Mouse (Mus musculus): Measurements from ENCODE around the gene Cacul1. TPM values are rescaled to one million over a fixed set of nuclear protein-coding genes. Genes with fewer than 3 reads are reported as not detected.

Gene Cacul1
- polyA plus RNA-seq, 1 experiment from 2014 or later = 32.7 TPM

GRCm38 (mm10) chr19:60524678-60525077 is 56.1 kb downstream of the Cacul1 start:
- H3K4me1 ChIP-seq (ENCODE audit: control insufficient read depth, insufficient read depth, low read length) = no peaks in the 10 kb centered on the region
- H3K4me2 ChIP-seq (replicated peaks; ENCODE audit: low read depth, low read length) = no peak overlapping the region
- H3K27ac ChIP-seq (ENCODE audit: low read depth, low read length) = no peak overlapping the region
- no peaks in the 10 kb centered on the region for H3K27me3 ChIP-seq (ENCODE audit: control insufficient read depth, insufficient read depth, low read length)
- 89% methylated on average over 3 of the region's 3 CpGs for WGBS
- no peak overlapping the region for H3K9ac ChIP-seq (ENCODE audit: low read depth, low read length)
- no peak for ATAC-seq (ENCODE audit: low FRiP score, low TSS enrichment)
- H3K36me3 ChIP-seq (ENCODE audit: control insufficient read depth, insufficient read depth, low read length) = peaks cover 19% of the 10 kb centered on the region
- no peak overlapping the region for H3K4me3 ChIP-seq (ENCODE audit: low read length)
- H3K9me3 ChIP-seq (ENCODE audit: control insufficient read depth, low read length) = no peaks in the 10 kb centered on the region

- ATAC-seq (ENCODE audit: low FRiP score, low TSS enrichment) = no peak
- 93% methylated on average over 3 of the region's 3 CpGs for WGBS
- Histone ChIP-seq H3K27ac (ENCODE audit: low read depth, low read length) (no peak overlapping the region), H3K27me3 (ENCODE audit: control insufficient read depth, insufficient read depth, low read length) (no peaks in the 10 kb centered on the region), H3K9me3 (ENCODE audit: control insufficient read depth, low read length) (no peaks in the 10 kb centered on the region), H3K4me3 (ENCODE audit: low read length) (no peak overlapping the region), H3K4me1 (ENCODE audit: control insufficient read depth, insufficient read depth, low read length) (no peaks in the 10 kb centered on the region), H3K36me3 (ENCODE audit: control insufficient read depth, insufficient read depth, low read length) (no peaks in the 10 kb centered on the region), H3K9ac (ENCODE audit: low read depth, low read length) (no peak overlapping the region), H3K4me2 (replicated peaks; ENCODE audit: low read depth, low read length) (no peak overlapping the region)
These were observed 60.7 kb downstream of the Cacul1 start for GRCm38 (mm10) chr19:60520131-60520530.

GRCm38 (mm10) chr19:60515064-60515463 is 65.8 kb downstream of the Cacul1 start:
- Histone ChIP-seq H3K4me2 (replicated peaks; ENCODE audit: low read depth, low read length) (no peak overlapping the region), H3K9ac (ENCODE audit: low read depth, low read length) (no peak overlapping the region), H3K27ac (ENCODE audit: low read depth, low read length) (no peak overlapping the region), H3K27me3 (ENCODE audit: control insufficient read depth, insufficient read depth, low read length) (no peaks in the 10 kb centered on the region), H3K4me1 (ENCODE audit: control insufficient read depth, insufficient read depth, low read length) (no peaks in the 10 kb centered on the region), H3K9me3 (ENCODE audit: control insufficient read depth, low read length) (no peaks in the 10 kb centered on the region), H3K4me3 (ENCODE audit: low read length) (no peak overlapping the region), H3K36me3 (ENCODE audit: control insufficient read depth, insufficient read depth, low read length) (no peaks in the 10 kb centered on the region)
- WGBS = 66% methylated on average over 2 of the region's 2 CpGs
- ATAC-seq (ENCODE audit: low FRiP score, low TSS enrichment) = no peak

DNA sequence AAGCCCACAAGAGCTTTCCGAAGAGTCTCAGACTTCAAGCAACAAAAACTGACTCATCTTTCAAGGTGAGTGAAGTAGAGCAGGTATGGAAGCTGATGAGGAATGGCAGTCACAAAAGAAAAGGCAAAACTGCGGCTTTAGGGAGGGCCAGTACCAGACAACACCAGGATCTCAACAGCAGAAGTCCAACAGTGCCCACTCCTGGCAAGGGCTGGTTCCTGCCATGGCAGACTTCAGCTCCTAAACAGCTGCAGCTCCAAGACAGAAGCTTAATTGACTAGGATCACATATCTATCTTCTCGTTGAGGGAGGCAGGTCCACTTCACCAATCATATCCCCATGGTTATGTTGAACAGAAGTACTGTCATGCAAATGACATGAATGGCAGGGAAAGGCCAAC is 67.4 kb downstream of the Cacul1 start:
- no peaks in the 10 kb centered on the region for H3K36me3 ChIP-seq (ENCODE audit: control insufficient read depth, insufficient read depth, low read length)
- no peak for ATAC-seq (ENCODE audit: low FRiP score, low TSS enrichment)
- H3K9me3 ChIP-seq (ENCODE audit: control insufficient read depth, low read length) = no peaks in the 10 kb centered on the region
- whole genome bisulfite sequencing = 54% methylated on average over 3 of the region's 3 CpGs
- H3K4me1 ChIP-seq (ENCODE audit: control insufficient read depth, insufficient read depth, low read length) = no peaks in the 10 kb centered on the region
- no peak overlapping the region for H3K4me2 ChIP-seq (replicated peaks; ENCODE audit: low read depth, low read length)
- no peak overlapping the region for H3K4me3 ChIP-seq (ENCODE audit: low read length)
- no peaks in the 10 kb centered on the region for H3K27me3 ChIP-seq (ENCODE audit: control insufficient read depth, insufficient read depth, low read length)
- H3K9ac ChIP-seq (ENCODE audit: low read depth, low read length) = no peak overlapping the region
- H3K27ac ChIP-seq (ENCODE audit: low read depth, low read length) = no peak overlapping the region

DNA sequence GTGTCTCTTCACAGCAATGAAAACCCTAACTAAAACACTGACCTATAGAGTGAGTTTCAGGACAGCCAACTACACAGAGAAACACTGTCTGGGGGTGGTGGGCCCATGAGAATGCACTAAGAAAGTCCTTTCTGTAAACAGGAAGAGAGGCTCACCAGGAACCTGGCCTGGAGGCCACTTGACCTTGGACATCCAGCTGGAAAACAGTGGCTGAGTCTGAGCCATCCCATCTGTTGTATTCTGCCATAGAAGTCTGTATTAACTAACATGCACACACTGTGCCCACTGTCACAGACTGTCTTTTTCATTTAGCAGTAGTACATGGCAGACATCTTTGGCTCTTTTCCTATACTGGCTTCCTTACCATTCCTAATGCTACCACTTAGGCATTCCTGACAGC is 80.6 kb downstream of the Cacul1 start:
- Histone ChIP-seq H3K27me3 (ENCODE audit: control insufficient read depth, insufficient read depth, low read length) (no peaks in the 10 kb centered on the region), H3K36me3 (ENCODE audit: control insufficient read depth, insufficient read depth, low read length) (no peaks in the 10 kb centered on the region)
- ATAC-seq (ENCODE audit: low FRiP score, low TSS enrichment) = no peak

DNA sequence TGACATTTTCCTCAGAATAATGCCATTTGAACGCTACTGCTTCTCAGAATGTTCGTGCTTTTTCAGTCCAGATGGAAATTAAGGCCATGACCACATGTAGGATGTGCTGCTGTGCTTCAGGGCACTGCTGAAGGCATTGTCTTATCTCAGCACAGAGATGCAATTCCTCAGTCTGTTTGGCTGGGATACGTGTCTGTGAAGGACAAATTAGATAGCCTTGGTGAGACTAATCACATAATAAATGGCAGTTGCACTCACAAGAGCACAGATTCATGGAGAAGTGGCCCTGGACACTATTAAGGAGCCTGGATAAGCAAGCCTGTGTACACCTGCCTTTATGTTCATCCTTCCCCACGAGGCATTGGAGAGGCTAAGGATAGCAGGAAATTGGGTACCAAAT is 83.7 kb downstream of the Cacul1 start:
- no peaks in the 10 kb centered on the region for H3K27me3 ChIP-seq (ENCODE audit: control insufficient read depth, insufficient read depth, low read length)
- 0 out of 2 replicates have a peak, but pooled peaks cover 3% of the 10 kb centered on the region for H3K4me1 ChIP-seq (ENCODE audit: control insufficient read depth, insufficient read depth, low read length)
- no peak for ATAC-seq (ENCODE audit: low FRiP score, low TSS enrichment)
- 77% methylated on average over 4 of the region's 4 CpGs for WGBS
- no peak overlapping the region for H3K4me2 ChIP-seq (replicated peaks; ENCODE audit: low read depth, low read length)
- no peak overlapping the region for H3K4me3 ChIP-seq (ENCODE audit: low read length)
- no peaks in the 10 kb centered on the region for H3K9me3 ChIP-seq (ENCODE audit: control insufficient read depth, low read length)
- no peaks in the 10 kb centered on the region for H3K36me3 ChIP-seq (ENCODE audit: control insufficient read depth, insufficient read depth, low read length)
- no peak overlapping the region for H3K27ac ChIP-seq (ENCODE audit: low read depth, low read length)
- no peak overlapping the region for H3K9ac ChIP-seq (ENCODE audit: low read depth, low read length)

More for the DNA sequence above, 80.6 kb downstream of the Cacul1 start:
- H3K9ac ChIP-seq (ENCODE audit: low read depth, low read length) = no peak overlapping the region
- 0 out of 2 replicates have a peak, but pooled peaks cover 3% of the 10 kb centered on the region for H3K4me1 ChIP-seq (ENCODE audit: control insufficient read depth, insufficient read depth, low read length)
- no peak overlapping the region for H3K4me3 ChIP-seq (ENCODE audit: low read length)
- no peaks in the 10 kb centered on the region for H3K9me3 ChIP-seq (ENCODE audit: control insufficient read depth, low read length)
- no peak overlapping the region for H3K27ac ChIP-seq (ENCODE audit: low read depth, low read length)
- no peak overlapping the region for H3K4me2 ChIP-seq (replicated peaks; ENCODE audit: low read depth, low read length)

DNA sequence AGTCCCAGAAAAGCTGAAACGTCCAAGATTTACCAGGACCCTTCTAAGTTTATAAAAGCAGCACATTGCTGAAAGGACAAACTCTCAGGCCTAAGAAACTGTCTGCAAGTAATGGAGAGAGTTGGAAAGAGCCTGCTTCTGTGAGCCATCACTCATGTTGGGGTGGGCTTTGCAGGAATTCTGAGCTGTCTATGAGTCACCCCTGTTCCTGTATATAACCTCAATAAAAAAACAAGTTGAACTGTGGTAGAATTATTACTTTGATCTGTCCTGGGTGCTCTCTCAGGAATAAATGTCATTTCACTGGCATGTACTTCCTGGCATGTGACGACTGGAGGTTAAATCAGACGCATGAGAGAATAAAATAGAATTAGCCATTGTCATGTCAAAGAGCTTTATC is 85.1 kb downstream of the Cacul1 start:
- no peak overlapping the region for H3K27ac ChIP-seq (ENCODE audit: low read depth, low read length)
- H3K9me3 ChIP-seq (ENCODE audit: control insufficient read depth, low read length) = no peaks in the 10 kb centered on the region
- no peaks in the 10 kb centered on the region for H3K36me3 ChIP-seq (ENCODE audit: control insufficient read depth, insufficient read depth, low read length)
- 46% methylated on average over 3 of the region's 3 CpGs for WGBS
- no peaks in the 10 kb centered on the region for H3K27me3 ChIP-seq (ENCODE audit: control insufficient read depth, insufficient read depth, low read length)
- 0 out of 2 replicates have a peak, but pooled peaks cover 3% of the 10 kb centered on the region for H3K4me1 ChIP-seq (ENCODE audit: control insufficient read depth, insufficient read depth, low read length)
- no peak overlapping the region for H3K4me2 ChIP-seq (replicated peaks; ENCODE audit: low read depth, low read length)
- ATAC-seq (ENCODE audit: low FRiP score, low TSS enrichment) = no peak
- no peak overlapping the region for H3K9ac ChIP-seq (ENCODE audit: low read depth, low read length)
- no peak overlapping the region for H3K4me3 ChIP-seq (ENCODE audit: low read length)

- no peak for ATAC-seq (ENCODE audit: low FRiP score, low TSS enrichment)
These were observed 91.3 kb downstream of the Cacul1 start for GRCm38 (mm10) chr19:60489566-60489965.

DNA sequence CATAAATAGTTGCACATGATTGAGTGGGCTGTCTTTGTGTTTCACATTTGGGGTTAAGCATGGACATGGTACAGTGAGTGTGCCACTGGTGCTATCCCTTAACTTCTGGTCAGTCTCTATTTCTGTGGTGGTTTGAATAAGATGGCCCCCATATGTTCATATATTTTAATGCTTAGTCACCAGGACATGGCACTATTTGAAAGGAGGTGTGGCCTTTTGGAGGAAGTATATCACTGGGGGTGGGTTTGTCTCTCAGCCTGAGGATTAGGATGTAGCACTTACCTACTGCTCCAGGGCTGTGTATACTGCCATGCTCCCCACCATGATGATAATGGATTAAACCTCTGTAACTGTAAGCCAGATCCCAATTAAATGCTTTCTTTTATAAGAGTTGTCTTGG is 95.6 kb downstream of the Cacul1 start:
- H3K27me3 ChIP-seq (ENCODE audit: control insufficient read depth, insufficient read depth, low read length) = no peaks in the 10 kb centered on the region
- H3K4me3 ChIP-seq (ENCODE audit: low read length) = no peak overlapping the region
- no peak overlapping the region for H3K27ac ChIP-seq (ENCODE audit: low read depth, low read length)
- H3K9ac ChIP-seq (ENCODE audit: low read depth, low read length) = no peak overlapping the region
- no peaks in the 10 kb centered on the region for H3K4me1 ChIP-seq (ENCODE audit: control insufficient read depth, insufficient read depth, low read length)
- no peaks in the 10 kb centered on the region for H3K36me3 ChIP-seq (ENCODE audit: control insufficient read depth, insufficient read depth, low read length)
- H3K9me3 ChIP-seq (ENCODE audit: control insufficient read depth, low read length) = no peaks in the 10 kb centered on the region
- no peak overlapping the region for H3K4me2 ChIP-seq (replicated peaks; ENCODE audit: low read depth, low read length)
- no peak for ATAC-seq (ENCODE audit: low FRiP score, low TSS enrichment)

More at GRCm38 (mm10) chr19:60489566-60489965, 91.3 kb downstream of the Cacul1 start:
- H3K27me3 ChIP-seq (ENCODE audit: control insufficient read depth, insufficient read depth, low read length) = no peaks in the 10 kb centered on the region
- no peak overlapping the region for H3K27ac ChIP-seq (ENCODE audit: low read depth, low read length)
- H3K4me2 ChIP-seq (replicated peaks; ENCODE audit: low read depth, low read length) = no peak overlapping the region
- no peak overlapping the region for H3K9ac ChIP-seq (ENCODE audit: low read depth, low read length)
- H3K9me3 ChIP-seq (ENCODE audit: control insufficient read depth, low read length) = no peaks in the 10 kb centered on the region
- H3K36me3 ChIP-seq (ENCODE audit: control insufficient read depth, insufficient read depth, low read length) = no peaks in the 10 kb centered on the region
- WGBS = 90% methylated on average over 1 of the region's 1 CpGs
- no peaks in the 10 kb centered on the region for H3K4me1 ChIP-seq (ENCODE audit: control insufficient read depth, insufficient read depth, low read length)
- H3K4me3 ChIP-seq (ENCODE audit: low read length) = no peak overlapping the region

DNA sequence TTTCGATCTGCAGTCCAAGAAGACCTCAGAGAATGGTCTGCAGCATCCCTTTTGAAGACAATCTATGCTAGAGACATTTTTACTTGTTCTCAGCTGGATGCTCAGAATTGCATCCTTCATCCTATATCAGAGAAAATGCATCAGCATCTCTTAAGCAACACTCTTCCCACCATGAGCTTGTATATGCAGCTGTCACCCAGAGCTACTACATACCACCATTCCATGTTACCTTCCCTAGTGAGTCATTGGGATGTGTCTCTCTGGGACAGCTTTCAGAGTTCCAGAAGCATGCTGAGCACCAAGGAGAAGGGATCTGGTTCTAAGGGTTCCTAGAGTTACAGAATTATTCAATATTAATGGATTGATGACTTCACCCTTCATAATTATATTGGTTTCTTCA is 102.0 kb downstream of the Cacul1 start:
- H3K9ac ChIP-seq (ENCODE audit: low read depth, low read length) = no peak overlapping the region
- H3K4me3 ChIP-seq (ENCODE audit: low read length) = no peak overlapping the region
- H3K9me3 ChIP-seq (ENCODE audit: control insufficient read depth, low read length) = no peaks in the 10 kb centered on the region
- H3K27me3 ChIP-seq (ENCODE audit: control insufficient read depth, insufficient read depth, low read length) = no peaks in the 10 kb centered on the region
- WGBS = 58% methylated on average over 1 of the region's 1 CpGs
- no peaks in the 10 kb centered on the region for H3K4me1 ChIP-seq (ENCODE audit: control insufficient read depth, insufficient read depth, low read length)
- no peak overlapping the region for H3K4me2 ChIP-seq (replicated peaks; ENCODE audit: low read depth, low read length)
- H3K36me3 ChIP-seq (ENCODE audit: control insufficient read depth, insufficient read depth, low read length) = no peaks in the 10 kb centered on the region
- ATAC-seq (ENCODE audit: low FRiP score, low TSS enrichment) = no peak
- no peak overlapping the region for H3K27ac ChIP-seq (ENCODE audit: low read depth, low read length)

Data from kidney, embryonic 14.5 days (tissue).